Mouse (Mus musculus): Measurements from ENCODE around the gene Ndufs1.

GRCm38 (mm10) chr1:63214271-63214558, 37.6 kb upstream of the Ndufs1 start, which contains the start of gene Gpr1:
- TF ChIP-seq CTCF (IDR thresholded peaks at IDR 0.05; ENCODE audit: extremely low read depth, insufficient read depth, insufficient read length, insufficient replicate concordance) (no peak), POLR2A (IDR thresholded peaks at IDR 0.05; ENCODE audit: low read depth, low read length) (no peak)

Data from spleen, adult 2 months (tissue).